Mouse (Mus musculus): Measurements from ENCODE around the gene Atp2a2.

DNA sequence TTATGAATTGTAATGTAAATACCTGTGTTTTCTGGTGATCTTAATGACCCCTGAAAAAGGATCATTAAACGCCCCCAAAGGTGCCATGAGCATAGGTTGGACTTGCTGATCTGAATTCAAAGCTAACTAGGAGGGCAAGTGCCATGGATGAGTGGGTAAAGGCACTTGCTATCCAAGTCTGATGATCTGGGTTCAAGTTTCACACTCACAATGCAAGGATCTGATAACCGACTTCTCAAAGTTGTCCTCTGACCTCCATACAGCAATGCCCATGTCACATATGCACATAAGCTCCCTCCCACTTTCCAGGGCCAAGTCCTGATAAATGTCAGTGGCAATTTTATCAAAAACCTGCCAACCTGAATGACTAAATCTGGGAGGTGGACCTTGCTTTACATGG lies 9.0 kb downstream of the Atp2a2 start:
- TF ChIP-seq CTCF (IDR thresholded peaks at IDR 0.05; ENCODE audit: low read depth) (no peak), EP300 (IDR thresholded peaks at IDR 0.05; ENCODE audit: low read depth) (no peak)

Data from heart, postnatal 0 days (tissue).